Mouse (Mus musculus): ENCODE measurements around the gene Mex3d. TPM values are rescaled to one million over a fixed set of nuclear protein-coding genes. Genes with fewer than 3 reads are reported as not detected.

Gene Mex3d
- polyA plus RNA-seq, 1 experiment from 2014 or later, result 9.2 TPM

- no peak overlapping the region for H3K4me2 ChIP-seq (ENCODE audit: low read length)
- peaks cover 14% of the 10 kb centered on the region for H3K4me1 ChIP-seq (ENCODE audit: control insufficient read depth, insufficient read depth, low read depth, low read length)
- no peak for ATAC-seq
- no peak overlapping the region for H3K27ac ChIP-seq (ENCODE audit: low read depth, low read length)
- WGBS, result 100% methylated on average over 5 of the region's 5 CpGs
- peaks cover 38% of the 10 kb centered on the region for H3K36me3 ChIP-seq (ENCODE audit: control insufficient read depth, insufficient read depth, low read length)
- H3K9ac ChIP-seq (ENCODE audit: low read depth, low read length), result no peak overlapping the region
- no peaks in the 10 kb centered on the region for H3K9me3 ChIP-seq (ENCODE audit: control insufficient read depth, low read length)
- H3K27me3 ChIP-seq (replicated peaks; ENCODE audit: control insufficient read depth, insufficient read depth, low read length), result no peaks in the 10 kb centered on the region
- H3K4me3 ChIP-seq (ENCODE audit: low read length), result no peak overlapping the region
Observed at GRCm38 (mm10) chr10:80392687-80393086, 5.2 kb upstream of the Mex3d start.

DNA sequence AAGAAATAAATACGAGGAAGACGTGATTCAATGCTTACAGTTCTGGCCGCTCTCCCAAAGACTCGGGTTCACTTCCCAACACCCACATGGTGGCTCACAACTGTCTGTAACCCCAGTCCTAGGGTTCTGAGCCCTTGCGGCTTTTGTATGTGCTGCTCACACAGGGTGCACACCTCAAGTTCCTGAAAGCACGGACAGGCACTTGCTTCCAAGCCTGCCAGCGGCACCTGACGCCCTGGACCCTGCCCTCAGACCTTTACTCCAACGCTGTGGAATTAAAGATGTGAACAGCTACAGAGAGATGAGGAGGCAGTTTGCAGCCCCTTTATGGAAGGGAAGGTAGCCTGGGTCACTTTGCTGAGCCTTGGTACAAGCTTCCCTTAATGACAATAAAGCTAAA, 3.2 kb upstream of the Mex3d start:
- no peak overlapping the region for H3K9ac ChIP-seq (ENCODE audit: low read depth, low read length)
- no peak overlapping the region for H3K27ac ChIP-seq (ENCODE audit: low read depth, low read length)
- no peaks in the 10 kb centered on the region for H3K27me3 ChIP-seq (replicated peaks; ENCODE audit: control insufficient read depth, insufficient read depth, low read length)
- peaks cover 38% of the 10 kb centered on the region for H3K36me3 ChIP-seq (ENCODE audit: control insufficient read depth, insufficient read depth, low read length)
- H3K4me3 ChIP-seq (ENCODE audit: low read length), result no peak overlapping the region
- H3K4me2 ChIP-seq (ENCODE audit: low read length), result no peak overlapping the region
- peaks cover 7% of the 10 kb centered on the region for H3K4me1 ChIP-seq (ENCODE audit: control insufficient read depth, insufficient read depth, low read depth, low read length)
- H3K9me3 ChIP-seq (ENCODE audit: control insufficient read depth, low read length), result no peaks in the 10 kb centered on the region
- WGBS, result 82% methylated on average over 9 of the region's 9 CpGs
- ATAC-seq, result no peak

DNA sequence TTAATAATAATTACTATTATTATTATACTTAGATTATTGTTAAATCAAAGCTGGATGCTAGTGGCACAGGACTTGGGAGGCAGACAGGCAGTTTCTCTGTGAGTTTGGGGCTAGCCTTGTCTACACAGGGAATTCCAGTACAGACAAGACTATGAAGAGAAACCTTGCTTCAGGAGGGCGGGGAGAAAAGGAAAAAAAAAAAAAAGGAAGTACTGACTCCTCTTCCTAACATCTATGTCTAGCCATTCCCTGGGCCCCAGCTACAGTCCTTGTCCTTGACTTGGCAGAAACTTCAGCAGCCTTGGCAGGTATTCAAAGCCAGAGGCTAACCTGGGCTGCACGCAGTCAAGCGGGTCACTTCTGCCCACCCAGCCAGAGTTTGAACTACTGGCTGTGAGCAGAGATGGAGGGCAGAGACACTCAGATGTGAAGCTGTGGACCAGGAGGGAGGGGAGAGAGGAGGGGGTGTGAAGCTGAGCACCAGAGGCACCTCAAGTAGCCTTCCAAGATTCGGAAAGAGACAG, 1.8 kb upstream of the Mex3d start:
- Histone ChIP-seq H3K4me2 (ENCODE audit: low read length) (no peak overlapping the region), H3K36me3 (ENCODE audit: control insufficient read depth, insufficient read depth, low read length) (peaks cover 26% of the 10 kb centered on the region), H3K9me3 (ENCODE audit: control insufficient read depth, low read length) (no peaks in the 10 kb centered on the region), H3K4me3 (ENCODE audit: low read length) (no peak overlapping the region), H3K27ac (ENCODE audit: low read depth, low read length) (no peak overlapping the region), H3K9ac (ENCODE audit: low read depth, low read length) (no peak overlapping the region), H3K4me1 (ENCODE audit: control insufficient read depth, insufficient read depth, low read depth, low read length) (peaks cover 18% of the 10 kb centered on the region), H3K27me3 (replicated peaks; ENCODE audit: control insufficient read depth, insufficient read depth, low read length) (no peaks in the 10 kb centered on the region)
- 79% methylated on average over 4 of the region's 4 CpGs for WGBS
- ATAC-seq, result no peak

DNA sequence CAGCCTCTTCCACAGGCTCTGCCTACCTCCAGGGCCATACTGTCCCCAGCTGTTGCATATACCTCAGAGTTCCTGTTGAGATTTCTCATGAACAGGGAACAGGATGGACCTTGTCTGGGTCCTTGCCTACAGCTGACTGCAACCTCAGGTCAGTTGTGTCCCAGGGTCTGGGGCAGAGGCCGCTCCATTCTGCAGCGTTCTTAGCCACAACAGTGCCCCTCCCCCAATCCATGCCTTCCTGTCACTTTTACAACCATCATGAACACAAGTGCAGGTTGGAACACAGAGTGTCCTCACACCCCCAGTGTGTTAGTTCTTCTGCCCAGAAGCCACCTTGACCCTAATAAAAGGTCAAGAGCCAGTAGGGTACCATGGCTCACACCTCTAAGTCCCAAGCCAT, 1.3 kb upstream of the Mex3d start:
- Histone ChIP-seq H3K36me3 (ENCODE audit: control insufficient read depth, insufficient read depth, low read length) (peaks cover 21% of the 10 kb centered on the region), H3K4me1 (ENCODE audit: control insufficient read depth, insufficient read depth, low read depth, low read length) (peaks cover 24% of the 10 kb centered on the region), H3K4me3 (ENCODE audit: low read length) (no peak overlapping the region), H3K27ac (ENCODE audit: low read depth, low read length) (no peak overlapping the region), H3K9me3 (ENCODE audit: control insufficient read depth, low read length) (no peaks in the 10 kb centered on the region), H3K9ac (ENCODE audit: low read depth, low read length) (no peak overlapping the region; the same call in 1 of the 2 replicates), H3K4me2 (ENCODE audit: low read length) (no peak overlapping the region), H3K27me3 (replicated peaks; ENCODE audit: control insufficient read depth, insufficient read depth, low read length) (no peaks in the 10 kb centered on the region)
- WGBS, result 34% methylated on average over 2 of the region's 2 CpGs
- no peak for ATAC-seq

DNA sequence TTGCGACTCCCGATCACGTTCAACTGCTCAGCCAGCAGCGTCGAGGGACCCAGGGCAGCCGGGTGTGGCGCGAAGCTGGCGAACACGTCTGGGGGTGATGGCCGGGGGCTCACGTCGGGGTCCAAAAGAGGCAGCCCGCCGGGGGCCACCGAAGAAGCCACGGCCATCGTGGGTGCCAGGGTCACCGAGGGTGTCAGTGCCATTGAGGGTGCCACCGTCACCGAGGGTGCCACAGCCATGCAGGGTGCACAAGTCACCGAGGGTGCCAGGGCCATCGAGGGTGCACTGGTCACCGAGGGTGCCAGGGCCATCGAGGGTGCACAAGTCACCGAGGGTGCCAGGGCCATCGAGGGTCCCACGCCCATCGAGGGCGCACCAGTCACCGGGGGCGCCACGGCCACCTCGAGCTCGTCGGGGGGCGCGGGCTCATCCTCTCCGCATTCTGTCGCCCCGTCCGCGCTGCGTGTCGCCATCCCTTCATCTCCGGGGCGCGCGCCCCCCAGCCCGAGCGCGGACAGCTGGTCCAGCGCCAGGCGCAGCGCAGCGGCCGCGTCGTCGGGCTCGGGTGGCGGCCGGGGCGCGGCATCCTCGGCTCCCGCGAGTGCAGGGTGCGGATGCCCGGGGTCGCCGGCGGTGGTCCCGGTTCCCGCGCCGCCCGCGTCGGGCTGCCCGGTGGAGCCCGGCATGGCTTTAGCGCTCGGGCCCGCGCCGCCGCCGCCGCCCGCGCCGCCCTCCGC, 556 bp downstream of the Mex3d start:
- Histone ChIP-seq H3K4me1 (ENCODE audit: control insufficient read depth, insufficient read depth, low read depth, low read length) (peaks cover 36% of the 10 kb centered on the region), H3K9ac (ENCODE audit: low read depth, low read length) (peak overlapping the region; percentile 99), H3K27me3 (replicated peaks; ENCODE audit: control insufficient read depth, insufficient read depth, low read length) (no peaks in the 10 kb centered on the region), H3K36me3 (ENCODE audit: control insufficient read depth, insufficient read depth, low read length) (peaks cover 17% of the 10 kb centered on the region), H3K4me2 (ENCODE audit: low read length) (peak overlapping the region; percentile 97), H3K27ac (ENCODE audit: low read depth, low read length) (peak overlapping the region; percentile 95), H3K9me3 (ENCODE audit: control insufficient read depth, low read length) (no peaks in the 10 kb centered on the region), H3K4me3 (ENCODE audit: low read length) (peak overlapping the region; percentile 93)
- WGBS, result under 1% methylated on average over 48 of the region's 94 CpGs
- no peak for ATAC-seq

GRCm38 (mm10) chr10:80385811-80386734, 1.4 kb downstream of the Mex3d start:
- H3K27ac ChIP-seq (ENCODE audit: low read depth, low read length), result peak overlapping the region; percentile 95
- peak overlapping the region; percentile 93 for H3K4me3 ChIP-seq (ENCODE audit: low read length)
- peak overlapping the region; percentile 99 for H3K9ac ChIP-seq (ENCODE audit: low read depth, low read length)
- peak overlapping the region; percentile 97 for H3K4me2 ChIP-seq (ENCODE audit: low read length)
- no peaks in the 10 kb centered on the region for H3K9me3 ChIP-seq (ENCODE audit: control insufficient read depth, low read length)
- peak; percentile 71 for ATAC-seq
- H3K4me1 ChIP-seq (ENCODE audit: control insufficient read depth, insufficient read depth, low read depth, low read length), result peaks cover 36% of the 10 kb centered on the region
- peaks cover 19% of the 10 kb centered on the region for H3K36me3 ChIP-seq (ENCODE audit: control insufficient read depth, insufficient read depth, low read length)
- WGBS, result 1% methylated on average over 34 of the region's 34 CpGs
- no peaks in the 10 kb centered on the region for H3K27me3 ChIP-seq (replicated peaks; ENCODE audit: control insufficient read depth, insufficient read depth, low read length)

GRCm38 (mm10) chr10:80385310-80385709, 2.1 kb downstream of the Mex3d start:
- 2% methylated on average over 7 of the region's 7 CpGs for WGBS

GRCm38 (mm10) chr10:80384709-80385108, 2.8 kb downstream of the Mex3d start:
- Histone ChIP-seq H3K4me1 (ENCODE audit: control insufficient read depth, insufficient read depth, low read depth, low read length) (peaks cover 36% of the 10 kb centered on the region), H3K27ac (ENCODE audit: low read depth, low read length) (peak overlapping the region; percentile 95), H3K9ac (ENCODE audit: low read depth, low read length) (peak overlapping the region; percentile 99), H3K4me2 (ENCODE audit: low read length) (peak overlapping the region; percentile 97), H3K36me3 (ENCODE audit: control insufficient read depth, insufficient read depth, low read length) (peaks cover 26% of the 10 kb centered on the region), H3K9me3 (ENCODE audit: control insufficient read depth, low read length) (no peaks in the 10 kb centered on the region), H3K4me3 (ENCODE audit: low read length) (peak overlapping the region; percentile 93), H3K27me3 (replicated peaks; ENCODE audit: control insufficient read depth, insufficient read depth, low read length) (no peaks in the 10 kb centered on the region)
- ATAC-seq, result no peak
- WGBS, result 50% methylated on average over 7 of the region's 7 CpGs

More at GRCm38 (mm10) chr10:80385310-80385709, 2.1 kb downstream of the Mex3d start:
- peak overlapping the region; percentile 99 for H3K9ac ChIP-seq (ENCODE audit: low read depth, low read length)
- peak overlapping the region; percentile 93 for H3K4me3 ChIP-seq (ENCODE audit: low read length)
- peaks cover 36% of the 10 kb centered on the region for H3K4me1 ChIP-seq (ENCODE audit: control insufficient read depth, insufficient read depth, low read depth, low read length)
- peak; percentile 12; the same call in 1 of the 2 replicates for ATAC-seq
- peak overlapping the region; percentile 95 for H3K27ac ChIP-seq (ENCODE audit: low read depth, low read length)
- H3K4me2 ChIP-seq (ENCODE audit: low read length), result peak overlapping the region; percentile 97
- H3K36me3 ChIP-seq (ENCODE audit: control insufficient read depth, insufficient read depth, low read length), result peaks cover 23% of the 10 kb centered on the region
- no peaks in the 10 kb centered on the region for H3K9me3 ChIP-seq (ENCODE audit: control insufficient read depth, low read length)
- H3K27me3 ChIP-seq (replicated peaks; ENCODE audit: control insufficient read depth, insufficient read depth, low read length), result no peaks in the 10 kb centered on the region
